Mouse (Mus musculus): ENCODE measurements at regions not wholly inside any gene's neighbourhood (a gene's known extent, or its start where the extent isn't known, plus 50 kb on each side); places are given as distances from the start of the nearest gene placed in this dataset.

DNA sequence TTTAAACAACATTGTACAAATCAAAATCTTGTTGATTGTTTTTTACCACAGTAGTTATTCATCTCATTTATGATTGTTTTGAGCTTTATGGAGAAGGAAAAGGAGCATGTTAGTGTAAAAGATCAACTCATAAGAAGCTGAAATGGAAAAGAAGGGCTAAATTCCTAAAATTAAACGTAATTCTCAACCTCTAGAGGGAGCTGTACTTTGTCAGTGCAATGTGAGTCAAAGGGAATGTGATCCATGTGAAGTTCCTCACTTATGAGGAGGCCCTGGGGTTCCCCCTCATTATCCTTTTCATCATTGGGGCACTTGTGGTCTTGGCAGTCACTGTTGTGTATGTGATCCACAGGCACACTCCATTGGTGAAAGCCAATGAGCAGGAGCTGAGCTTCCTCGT lies 54.0 kb upstream of the Vmn2r7 start:
- DNase-seq: no peak

DNA sequence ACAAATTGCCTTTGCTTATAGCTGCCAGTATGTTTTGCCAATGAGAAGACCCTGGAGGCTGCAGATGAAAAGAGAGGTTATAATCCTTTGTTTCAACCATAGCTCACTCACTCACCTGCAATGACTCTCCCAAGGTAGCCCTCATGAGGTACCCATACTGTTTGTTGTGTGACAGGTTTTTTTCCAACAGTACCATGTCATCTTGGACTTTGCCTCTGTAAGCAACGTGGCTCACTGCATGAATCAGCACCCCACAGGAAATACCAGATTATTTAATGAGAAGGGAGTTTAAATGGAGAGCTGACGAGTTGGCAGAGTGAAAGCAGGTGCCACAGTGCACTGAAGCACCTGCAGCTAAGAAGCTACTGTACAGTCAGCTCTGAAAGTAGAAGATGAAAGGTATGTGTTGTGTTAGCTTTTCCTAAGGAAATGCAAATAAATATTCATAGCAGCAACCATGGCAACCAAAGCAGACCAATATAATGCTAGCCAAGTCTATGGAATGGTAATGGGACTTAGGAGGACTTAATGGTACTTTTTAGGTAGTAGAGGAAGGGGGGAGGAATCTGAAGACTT lies 56.8 kb upstream of the Vmn2r7 start:
- no peak for DNase-seq

DNA sequence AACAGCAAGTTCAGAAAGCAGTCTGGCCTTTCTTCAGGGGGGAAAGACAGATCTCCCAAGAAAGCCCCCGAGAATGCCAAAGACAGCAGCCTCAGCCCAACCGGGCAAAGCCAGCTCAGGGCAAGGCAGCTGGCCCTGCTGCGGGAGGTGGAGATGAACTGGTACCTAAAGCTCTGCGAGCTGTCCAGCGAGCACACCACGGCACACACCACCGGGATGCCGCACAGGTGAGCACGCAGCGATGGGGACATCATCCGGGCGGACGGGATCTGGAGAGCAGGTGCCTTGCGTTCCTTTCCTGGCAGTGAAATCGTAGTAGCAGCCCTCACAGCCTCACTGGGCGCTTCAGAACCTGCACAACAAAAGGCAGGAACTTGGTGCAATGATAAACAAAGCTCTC lies 104.7 kb upstream of the Vmn2r7 start:
- DNase-seq: peak; percentile 7

DNA sequence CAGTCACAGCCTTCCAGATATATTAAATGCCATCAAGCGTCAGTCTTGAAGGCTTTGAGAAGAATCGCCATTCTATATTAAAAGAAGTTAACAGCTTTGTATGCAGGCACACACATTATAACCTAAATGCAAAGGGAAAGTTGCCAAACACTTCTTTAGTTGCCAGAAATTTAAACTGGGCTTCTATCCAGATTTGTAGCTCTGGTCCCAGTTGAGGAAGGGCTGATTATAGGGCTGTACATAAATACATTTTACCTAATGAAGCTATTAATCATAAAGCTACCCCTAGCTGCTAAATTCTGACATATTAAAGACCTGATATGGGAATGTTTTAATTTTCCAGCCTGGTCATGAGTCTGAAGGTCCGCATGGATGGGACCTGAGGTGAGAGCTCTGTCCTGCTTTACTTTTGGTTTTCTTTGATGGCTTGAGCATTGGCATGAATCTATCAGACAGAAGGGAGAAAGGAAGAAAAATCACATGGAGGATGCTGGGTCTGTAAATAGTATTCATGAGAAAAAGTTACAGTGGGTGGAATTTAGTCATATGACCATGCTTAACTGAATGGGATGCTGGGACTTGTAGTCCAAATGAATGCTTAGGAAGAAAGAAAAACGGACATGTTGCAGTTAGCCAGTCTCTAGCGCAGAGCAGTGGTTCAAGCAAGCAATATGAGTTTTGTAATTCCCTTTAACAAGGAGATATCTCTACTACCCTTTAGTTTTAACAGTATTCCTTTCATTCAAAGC lies 120.3 kb upstream of the Vmn2r7 start:
- no peak for DNase-seq

DNA sequence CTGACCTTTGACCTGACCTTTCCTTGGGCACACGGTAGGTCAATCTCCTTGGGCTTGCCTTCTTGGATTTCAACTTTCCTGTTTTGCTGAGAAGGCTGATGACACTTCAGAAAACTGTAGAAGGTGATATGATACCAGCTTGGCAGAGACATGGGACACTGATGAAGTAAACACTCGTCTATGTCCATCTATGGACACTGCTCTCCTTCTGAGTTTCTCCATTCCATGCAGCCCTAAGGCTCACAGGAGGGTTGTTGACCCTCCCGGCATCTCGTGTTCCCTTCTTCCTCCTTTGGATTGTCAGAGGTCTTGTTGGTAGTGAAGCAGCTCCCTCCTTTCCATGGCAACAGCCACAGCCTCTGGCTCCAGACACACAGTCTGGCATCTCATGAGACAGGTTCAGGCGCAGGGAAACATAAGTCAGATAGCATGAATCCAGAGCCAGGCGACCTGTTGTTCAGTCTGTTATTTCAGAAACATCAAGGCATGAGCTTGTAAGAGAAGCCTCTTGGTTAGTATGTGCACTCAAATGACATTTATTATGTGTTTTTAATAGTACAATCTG lies 120.9 kb upstream of the Vmn2r7 start:
- no peak for DNase-seq

DNA sequence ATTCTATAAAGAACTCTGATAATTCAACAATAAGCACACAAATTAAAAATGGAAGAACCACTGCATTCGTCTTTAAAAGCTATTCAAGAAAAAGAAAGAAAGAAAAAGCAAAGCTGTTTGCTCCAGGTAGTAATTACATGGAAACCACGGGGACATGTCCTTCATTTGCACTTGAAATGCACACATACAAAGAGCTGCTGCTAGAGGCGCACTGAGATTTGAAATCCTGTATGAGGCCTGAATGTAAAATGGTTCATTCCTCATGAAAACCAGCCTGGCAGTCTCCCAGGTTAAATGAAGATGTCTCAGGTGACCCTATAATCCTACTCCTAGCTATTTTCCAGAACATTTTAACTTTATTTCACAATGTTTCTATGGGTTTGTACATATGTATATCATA lies 123.7 kb upstream of the Vmn2r7 start:
- DNase-seq: no peak

DNA sequence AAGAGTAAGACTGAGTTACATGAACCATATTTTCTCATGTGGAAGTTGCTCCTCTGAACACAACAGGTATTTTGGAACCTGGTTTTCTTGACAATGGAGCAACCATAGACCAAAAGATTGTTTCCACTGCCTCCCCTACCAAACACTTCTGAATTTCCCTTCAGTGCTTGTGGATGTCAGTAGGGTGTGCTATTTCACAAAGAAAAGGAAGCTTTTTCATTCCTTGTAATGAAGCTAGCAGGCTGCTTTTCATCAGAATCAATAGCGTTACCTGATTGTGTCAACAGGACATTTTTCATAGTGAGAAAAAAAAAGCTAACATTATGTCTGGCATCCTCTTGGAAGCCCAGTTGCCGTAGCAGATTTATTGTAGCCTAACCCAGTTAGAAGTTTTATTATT lies 124.8 kb upstream of the Kcnab1 start:
- no peak for DNase-seq

DNA sequence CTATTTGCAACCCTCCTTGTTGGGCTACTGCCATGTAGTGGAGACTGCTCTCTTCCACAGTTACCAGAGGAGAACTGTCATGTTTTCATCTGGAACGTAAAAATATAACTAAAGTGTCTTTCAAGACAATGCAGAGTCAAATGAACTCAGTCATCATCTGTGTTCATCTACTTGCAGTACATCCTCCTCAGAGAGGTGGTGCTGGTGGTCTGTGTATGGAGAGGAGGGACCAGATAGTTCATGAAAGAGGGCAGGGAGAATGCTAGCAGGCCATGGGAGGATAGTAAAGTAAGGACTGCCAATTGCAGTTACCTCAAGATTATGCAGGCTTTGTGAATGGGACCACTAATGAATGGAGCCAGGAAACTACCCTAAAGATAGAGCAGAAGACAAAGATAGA lies 121.5 kb upstream of the Kcnab1 start:
- peak; percentile 15 for DNase-seq

DNA sequence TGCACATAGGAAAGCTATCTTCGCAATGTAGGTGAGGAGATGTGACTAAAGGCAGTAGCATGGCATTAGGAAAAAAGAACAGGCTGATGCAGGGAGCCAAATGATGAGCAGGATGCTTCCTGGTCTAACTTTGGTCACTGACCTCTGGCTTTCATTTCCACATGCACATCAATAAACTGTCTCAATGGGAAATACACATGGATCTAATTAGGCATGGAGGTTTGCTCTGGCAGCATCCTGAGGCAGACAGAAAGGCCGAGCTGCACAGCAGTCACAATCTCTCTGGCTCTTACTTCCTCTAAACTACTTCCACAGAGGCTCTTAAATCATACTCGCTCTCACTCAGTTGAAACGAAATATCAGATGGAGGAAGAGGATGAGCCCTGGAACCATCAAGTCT lies 112.7 kb upstream of the Kcnab1 start:
- DNase-seq: no peak

DNA sequence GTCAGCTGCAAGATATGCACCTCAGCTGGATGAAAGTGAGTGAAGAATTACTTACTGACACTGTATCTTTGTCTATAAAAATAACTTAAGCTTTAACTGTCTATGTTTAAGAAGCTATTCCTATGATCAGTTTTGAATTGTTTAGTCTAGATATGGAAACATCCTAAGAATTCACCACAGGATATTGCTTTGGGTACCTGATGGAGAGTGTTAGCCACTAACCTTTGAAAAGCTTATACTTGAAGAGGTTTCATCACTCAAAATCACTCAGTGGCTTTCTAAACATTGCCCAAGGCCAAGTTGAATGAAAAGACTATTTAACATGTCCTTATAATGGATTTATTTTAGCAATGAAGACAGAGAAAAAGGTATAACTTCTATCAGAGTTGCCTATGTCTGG lies 111.6 kb upstream of the Kcnab1 start:
- DNase-seq: no peak

DNA sequence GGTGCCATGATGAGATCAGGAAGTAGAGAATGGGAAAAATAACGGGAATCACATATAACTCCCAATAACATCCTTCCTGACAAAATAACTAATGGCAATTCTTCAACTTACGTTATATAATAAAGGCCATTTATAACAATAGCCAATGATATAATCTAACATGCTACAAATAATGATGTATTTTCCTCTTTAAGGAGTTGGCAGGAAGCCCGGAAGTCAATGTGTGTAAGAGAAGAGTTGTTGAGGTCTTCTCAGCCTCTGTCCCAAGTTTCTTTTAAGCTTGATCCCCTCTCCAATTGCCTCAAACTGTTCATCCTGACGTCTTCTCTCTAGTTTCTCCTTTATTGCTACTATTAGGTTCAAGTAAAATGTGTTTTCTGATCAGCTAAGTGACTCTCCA lies 108.1 kb upstream of the Kcnab1 start:
- DNase-seq: no peak

DNA sequence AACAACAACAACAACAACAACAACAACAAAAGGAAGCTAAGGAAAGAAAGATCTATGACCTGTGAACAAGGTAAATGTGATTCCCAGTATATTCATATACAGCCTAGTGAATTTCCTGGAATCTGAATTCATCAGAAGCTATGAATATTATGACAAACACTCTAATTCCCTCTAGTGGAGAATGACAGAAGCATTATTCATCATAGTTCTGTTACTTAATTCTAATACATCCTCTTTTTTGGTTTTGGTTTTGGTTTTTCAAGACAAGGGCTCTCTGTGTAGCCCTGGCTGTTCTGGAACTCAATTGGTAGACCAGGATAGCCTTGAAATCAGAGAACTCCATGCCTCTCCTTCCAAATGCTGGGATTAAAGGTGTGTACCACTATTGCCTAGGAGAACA lies 106.6 kb upstream of the Kcnab1 start:
- no peak for DNase-seq

DNA sequence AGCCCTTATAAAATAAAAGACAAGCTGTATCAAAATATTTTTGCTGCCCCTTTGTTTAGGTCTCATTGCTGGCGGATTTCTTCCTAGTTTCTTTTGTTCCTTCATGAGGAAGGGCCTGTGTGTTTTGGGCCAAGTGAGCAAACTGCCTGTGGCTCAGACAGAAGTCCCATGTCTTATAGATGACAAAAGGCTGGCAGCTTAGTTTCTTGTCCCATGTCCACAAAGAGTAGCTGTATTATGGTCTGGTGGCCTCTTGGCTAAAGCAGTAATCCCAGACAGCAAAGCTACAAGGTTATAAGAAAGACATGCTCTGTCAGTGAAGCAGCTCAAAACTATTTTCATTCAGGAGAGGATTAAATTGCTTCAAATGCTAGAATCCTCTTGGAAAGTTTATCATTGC lies 103.1 kb upstream of the Kcnab1 start:
- DNase-seq: no peak

DNA sequence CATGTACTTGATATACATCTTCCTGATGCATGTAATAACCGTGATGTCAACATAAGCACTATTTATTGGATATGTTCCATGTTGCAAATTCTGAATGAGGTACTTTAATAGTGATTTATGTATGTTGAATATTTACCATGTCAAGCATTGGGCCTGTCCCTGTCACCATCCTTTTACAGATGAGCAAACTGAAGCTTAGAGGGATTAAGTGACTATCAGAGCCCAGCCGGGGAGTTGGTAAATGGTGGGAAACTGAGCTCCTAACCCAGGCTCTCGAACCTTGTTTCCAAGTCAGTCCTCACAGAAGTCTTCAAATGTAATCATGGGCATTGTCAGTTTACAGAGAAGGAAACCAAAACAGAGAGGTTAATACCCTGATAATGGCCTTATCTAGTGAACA lies 102.6 kb upstream of the Kcnab1 start:
- no peak for DNase-seq

DNA sequence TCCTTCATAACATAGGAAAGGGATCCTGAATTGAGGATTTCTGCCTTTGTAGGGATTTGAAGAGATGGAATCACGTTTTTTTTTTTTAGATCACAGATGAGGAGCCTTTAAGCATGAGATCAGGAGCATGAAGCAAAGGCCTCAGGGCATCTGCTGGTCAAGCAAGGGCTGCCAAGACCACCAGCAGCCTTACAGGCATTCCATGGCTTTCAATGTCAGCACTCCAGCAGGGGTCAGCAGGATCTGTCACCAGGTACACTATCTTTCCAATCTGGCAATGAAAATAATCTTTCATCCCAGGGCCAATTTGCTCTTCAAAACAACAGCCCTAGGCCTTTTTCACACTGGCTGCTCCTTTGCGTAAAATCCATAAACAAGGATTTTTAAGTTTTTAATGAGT lies 85.3 kb upstream of the Kcnab1 start:
- DNase-seq: no peak

DNA sequence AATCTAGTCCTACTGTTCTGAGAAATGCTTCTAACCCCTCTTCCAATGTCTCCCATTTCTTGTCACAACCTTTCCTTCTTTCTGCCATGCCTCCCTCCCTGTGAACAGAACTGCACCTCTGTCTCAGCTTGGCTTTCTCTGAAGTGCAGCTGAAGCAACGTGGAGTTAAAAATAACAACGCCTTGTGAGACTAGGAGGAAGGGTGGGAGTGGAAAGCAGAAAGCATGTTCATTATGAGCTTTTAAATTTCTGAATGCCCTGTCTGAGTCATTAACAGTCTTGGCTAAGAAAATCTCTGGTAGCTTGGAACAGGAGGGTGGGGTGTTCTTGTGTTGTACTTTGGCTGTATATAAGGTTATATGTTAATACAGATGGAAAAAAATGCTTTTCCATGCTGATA lies 71.6 kb upstream of the Kcnab1 start:
- no peak for DNase-seq

DNA sequence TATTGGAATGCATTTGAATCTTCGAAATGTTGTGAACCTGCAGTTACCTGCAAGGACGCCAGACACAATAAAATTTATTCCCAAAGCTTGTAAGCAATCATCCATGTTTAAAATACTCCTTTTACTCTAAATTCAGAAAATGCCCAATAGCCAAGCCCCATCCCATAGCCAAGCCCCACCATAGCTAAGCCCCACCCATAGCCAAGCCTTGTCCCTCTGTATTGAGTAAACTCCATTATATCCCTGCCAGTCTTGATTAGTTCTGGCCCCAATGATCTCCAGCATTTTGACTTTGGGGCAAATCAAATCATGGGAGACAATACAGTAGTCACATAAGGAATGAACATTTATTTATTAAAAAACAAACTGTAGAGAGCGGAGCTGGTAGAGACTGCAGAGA lies 61.3 kb upstream of the Kcnab1 start:
- no peak for DNase-seq

DNA sequence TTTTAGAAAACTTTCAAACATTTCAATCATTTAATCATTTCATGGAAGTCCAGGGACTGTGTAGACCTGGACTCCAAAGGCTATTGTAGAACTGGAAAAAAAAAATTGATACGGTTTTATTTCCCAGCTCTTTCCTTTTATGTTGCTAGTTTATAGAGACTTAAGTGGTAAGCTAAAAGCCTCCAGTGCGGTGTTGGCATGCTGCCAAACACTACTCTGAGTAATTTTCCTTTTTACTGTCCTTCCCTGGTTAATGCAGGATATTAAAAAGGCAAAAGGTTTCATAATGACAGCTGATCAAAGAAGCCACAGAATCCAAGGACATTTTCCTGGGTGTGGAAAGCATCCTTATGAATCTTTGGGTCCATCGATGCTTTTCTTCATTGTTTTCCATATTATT lies 53.8 kb upstream of the Kcnab1 start:
- no peak for DNase-seq

All from right cerebral cortex, postnatal 4 days (tissue).